Mouse (Mus musculus): ENCODE results near the gene Accsl.

Accsl gene

GRCm38 (mm10) chr2:93808071-93808470, 60.9 kb downstream of the Accsl start:
- no peak for DNase-seq (ENCODE audit: low read depth)

- no peak for DNase-seq (ENCODE audit: low read depth)
These were observed 61.5 kb downstream of the Accsl start for GRCm38 (mm10) chr2:93807440-93807839.

GRCm38 (mm10) chr2:93806487-93807201, 62.3 kb downstream of the Accsl start:
- no peak for DNase-seq (ENCODE audit: low read depth)

- DNase-seq (ENCODE audit: low read depth) = no peak
These were observed 63.4 kb downstream of the Accsl start for GRCm38 (mm10) chr2:93805523-93805922.

Measured in naive thymus-derived CD4-positive, alpha-beta T cell, adult 2 months (primary cell).